Comparison of ENCODE assay signal across 8 mouse cellular contexts in genomic region chr19:25285756-25286538, GRCm38 (mm10). TPM values are rescaled to one million over a fixed set of nuclear protein-coding genes. Genes with fewer than 3 reads are reported as not detected.
DNase-seq lines count a peak whose midpoint lies in the region; ATAC-seq and TF ChIP-seq lines count a peak whose summit lies in the region.

No protein-coding gene starts in this region.

- H3K4me2 ChIP-seq in embryonic facial prominence, embryonic 14.5 days (ENCODE audit: low read depth, low read length) = no peak overlapping the region
- no peak overlapping the region for H3K4me2 ChIP-seq in forebrain, embryonic 15.5 days (replicated peaks)
- H3K4me2 ChIP-seq in limb, embryonic 15.5 days = no peak overlapping the region

- TF ChIP-seq CTCF in Patski (IDR thresholded peaks at IDR 0.05) = no peak

- H3K4me3 ChIP-seq in embryonic facial prominence, embryonic 14.5 days (ENCODE audit: low read depth, low read length) = no peak overlapping the region
- H3K4me3 ChIP-seq in embryonic facial prominence, embryonic 10.5 days = no peak overlapping the region
- H3K4me3 ChIP-seq in forebrain, embryonic 15.5 days = no peak overlapping the region
- no peak overlapping the region for H3K4me3 ChIP-seq in limb, embryonic 15.5 days

- CTCF ChIA-PET in Patski (lab: Charles Lee) = interaction anchor here (0.6 kb wide), 1 partner anchor 18 kb away, joined by 3 read pairs; no protein-coding TSS in a partner anchor

- no peak overlapping the region for H3K27ac ChIP-seq in embryonic facial prominence, embryonic 14.5 days (replicated peaks; ENCODE audit: low read depth, low read length)
- no peak overlapping the region for H3K27ac ChIP-seq in embryonic facial prominence, embryonic 10.5 days (replicated peaks)
- H3K27ac ChIP-seq in forebrain, embryonic 15.5 days (replicated peaks) = peak overlapping the region; percentile 46; the same call in 1 of the 2 replicates
- H3K27ac ChIP-seq in limb, embryonic 15.5 days = peak overlapping the region; percentile 23; the same call in 1 of the 2 replicates

- H3K9ac ChIP-seq in embryonic facial prominence, embryonic 14.5 days (ENCODE audit: low read depth, low read length) = no peak overlapping the region
- H3K9ac ChIP-seq in forebrain, embryonic 15.5 days (replicated peaks) = no peak overlapping the region
- H3K9ac ChIP-seq in limb, embryonic 15.5 days = no peak overlapping the region

- H3K9me3 ChIP-seq in embryonic facial prominence, embryonic 14.5 days (ENCODE audit: control insufficient read depth, low read length) = no peaks in the 10 kb centered on the region
- H3K9me3 ChIP-seq in embryonic facial prominence, embryonic 10.5 days = no peaks in the 10 kb centered on the region
- H3K9me3 ChIP-seq in forebrain, embryonic 15.5 days = no peaks in the 10 kb centered on the region
- H3K9me3 ChIP-seq in limb, embryonic 15.5 days = no peaks in the 10 kb centered on the region

- POLR2A ChIA-PET in Patski (lab: Charles Lee) = no interaction called here

- WGBS in embryonic facial prominence, embryonic 14.5 days = 51% methylated on average over 5 of the region's 5 CpGs
- WGBS in embryonic facial prominence, embryonic 10.5 days = 75% methylated on average over 5 of the region's 5 CpGs
- 22% methylated on average over 5 of the region's 5 CpGs for WGBS in forebrain, embryonic 15.5 days
- 26% methylated on average over 5 of the region's 5 CpGs for WGBS in limb, embryonic 15.5 days

- no peaks in the 10 kb centered on the region for H3K27me3 ChIP-seq in embryonic facial prominence, embryonic 14.5 days (replicated peaks; ENCODE audit: control insufficient read depth, insufficient read depth, low read length)
- H3K27me3 ChIP-seq in embryonic facial prominence, embryonic 10.5 days (replicated peaks; ENCODE audit: low read depth, poor library complexity, severe bottlenecking) = no peaks in the 10 kb centered on the region
- no peaks in the 10 kb centered on the region for H3K27me3 ChIP-seq in Patski
- 0 out of 2 replicates have a peak, but pooled peaks cover 5% of the 10 kb centered on the region for H3K27me3 ChIP-seq in forebrain, embryonic 15.5 days
- H3K27me3 ChIP-seq in limb, embryonic 15.5 days = no peaks in the 10 kb centered on the region

- no peaks in the 10 kb centered on the region for H3K4me1 ChIP-seq in embryonic facial prominence, embryonic 14.5 days (ENCODE audit: control insufficient read depth, insufficient read depth, low read length)
- H3K4me1 ChIP-seq in embryonic facial prominence, embryonic 10.5 days = peaks cover 10% of the 10 kb centered on the region; the same call in 1 of the 2 replicates
- H3K4me1 ChIP-seq in forebrain, embryonic 15.5 days = peaks cover 16% of the 10 kb centered on the region
- H3K4me1 ChIP-seq in limb, embryonic 15.5 days = peaks cover 3% of the 10 kb centered on the region; the same call in 1 of the 2 replicates

- no peaks in the 10 kb centered on the region for H3K36me3 ChIP-seq in embryonic facial prominence, embryonic 14.5 days (ENCODE audit: control insufficient read depth, insufficient read depth, low read length)
- no peaks in the 10 kb centered on the region for H3K36me3 ChIP-seq in embryonic facial prominence, embryonic 10.5 days (replicated peaks)
- H3K36me3 ChIP-seq in forebrain, embryonic 15.5 days = no peaks in the 10 kb centered on the region
- H3K36me3 ChIP-seq in limb, embryonic 15.5 days = no peaks in the 10 kb centered on the region

- in situ Hi-C loops in Patski (cut with MboI; ENCODE audit: low pct_unique_long_range_greater_than_20kb) = no loop called here

- peak; percentile 55; the same call in 1 of the 2 replicates for ATAC-seq in embryonic facial prominence, embryonic 14.5 days (ENCODE audit: low read depth)
- peak; percentile 82 for ATAC-seq in Patski
- peak; percentile 98 for ATAC-seq in forebrain, embryonic 15.5 days (replicated peaks)
- ATAC-seq in limb, embryonic 15.5 days (ENCODE audit: insufficient number of reproducible peaks, low FRiP score, low TSS enrichment, low read depth) = peak; percentile 63; the same call in 1 of the 2 replicates

- peak; percentile 71 for DNase-seq in embryonic facial prominence, embryonic 14.5 days (ENCODE audit: low spot score)
- no peak for DNase-seq in embryonic facial prominence, embryonic 10.5 days (ENCODE audit: low spot score)
- DNase-seq in Patski (ENCODE audit: low read depth, low spot score) (peak; percentile 82), adipocyte (ENCODE audit: low spot score) (no peak)
- DNase-seq in kidney, adult 9 months = peak; percentile 83
- DNase-seq in spleen, adult 12 weeks (ENCODE audit: low spot score) = no peak

RNA-seq across cellular contexts. Expression of gene Kank1, which starts 49.2 kb away (rescaled TPM):
- 16.6 and 18.5 TPM in 2 replicates for polyA plus RNA-seq in embryonic facial prominence, embryonic 14.5 days (2014; fragmentation: Nextera tagmentation; extraction: Ambion mirVana)
- polyA plus RNA-seq in embryonic facial prominence, embryonic 10.5 days (2016; fragmentation: Nextera tagmentation; extraction: Ambion mirVana) = 20.5 and 23.5 TPM in 2 replicates
- 60.9 TPM for polyA plus RNA-seq in Patski (2021)
- polyA plus RNA-seq in forebrain, embryonic 15.5 days (2015; fragmentation: Nextera tagmentation; extraction: Ambion mirVana) = 3.3 and 3.9 TPM in 2 replicates
- 43.3 and 44.2 TPM in 2 replicates for polyA plus RNA-seq in limb, embryonic 15.5 days (2015; fragmentation: Nextera tagmentation; extraction: Ambion mirVana)

Comparison
In these comparisons a context has a peak if more than half of its experiments do, and no peak if none do; other contexts are left out.
1. DNase-seq: peak in embryonic facial prominence, embryonic 14.5 days (single experiment), Patski (single experiment) and kidney, adult 9 months (single experiment); none in embryonic facial prominence, embryonic 10.5 days (single experiment), adipocyte (single experiment) and spleen, adult 12 weeks (single experiment).
2. H3K27ac ChIP-seq: peak in forebrain, embryonic 15.5 days (single experiment) and limb, embryonic 15.5 days (single experiment); none in embryonic facial prominence, embryonic 14.5 days (single experiment) and embryonic facial prominence, embryonic 10.5 days (single experiment).
3. Peak in every context shown above with its lines, with median percentiles within 50 percentile points of each other: ATAC-seq.